Mouse (Mus musculus): Measurements from ENCODE around the gene Bcl2l10. TPM values are rescaled to one million over a fixed set of nuclear protein-coding genes. Genes with fewer than 3 reads are reported as not detected.

The Bcl2l10 gene
- under 1 TPM in 2 of 4 experiments, not detected in 2; 0.39 to 0.43 TPM for total RNA-seq (2022)

GRCm38 (mm10) chr9:75347458-75347857 lies at the start of gene Bcl2l10:
Gene Bcl2l10 (plus strand): TSS chr9:75347758.
- no peak for DNase-seq (ENCODE audit: low spot score in 2 of 2)

DNA sequence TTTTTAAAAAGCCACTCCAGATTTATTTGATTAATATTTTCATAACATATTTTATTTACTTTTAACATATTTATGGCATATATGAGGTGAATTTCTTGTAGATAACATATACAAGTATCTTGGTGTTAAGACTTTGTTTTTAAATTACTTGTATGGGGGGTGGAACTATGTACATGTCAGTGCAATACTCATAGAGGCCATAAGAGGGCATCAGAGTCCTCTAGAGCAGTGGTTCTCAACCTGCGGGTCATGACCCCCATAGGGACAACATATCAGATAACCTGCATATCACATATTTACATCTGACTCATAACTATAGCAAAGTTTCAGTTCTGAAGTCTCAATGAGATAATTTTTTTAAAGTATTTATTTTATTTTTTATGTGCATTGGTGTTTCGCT lies 48.2 kb upstream of the Bcl2l10 start:
- DNase-seq (ENCODE audit: low spot score in 2 of 2) = no peak

GRCm38 (mm10) chr9:75303033-75303432 lies 44.5 kb upstream of the Bcl2l10 start:
- DNase-seq (ENCODE audit: low spot score in 2 of 2) = no peak

DNA sequence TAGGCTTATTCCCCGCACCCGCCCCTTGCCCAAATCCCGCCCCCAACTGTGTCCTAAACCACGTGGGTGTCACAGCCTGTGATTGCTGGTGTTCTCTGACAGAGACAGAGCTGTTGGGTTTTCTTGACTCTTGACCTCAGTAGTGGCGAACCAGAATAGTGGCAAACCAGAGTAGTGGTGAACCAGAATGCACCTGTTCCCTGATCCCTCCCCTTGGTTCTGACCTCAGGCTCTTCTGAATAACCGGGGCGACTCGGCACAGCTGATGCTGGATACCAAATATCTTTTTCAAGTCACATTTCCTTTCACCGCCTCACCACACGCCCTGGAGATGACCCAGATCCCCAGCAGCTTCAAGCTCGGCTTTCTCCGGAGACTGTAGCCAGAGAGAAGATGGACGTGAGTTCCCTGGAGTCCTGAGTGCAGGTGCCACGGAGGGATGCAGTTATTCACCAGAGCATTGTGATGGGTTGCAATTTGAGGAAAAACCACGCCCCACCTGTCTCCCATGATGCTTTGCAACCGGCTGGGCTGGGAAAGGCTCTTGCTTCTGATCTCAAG lies 43.8 kb upstream of the Bcl2l10 start:
- no peak for DNase-seq (ENCODE audit: low spot score in 2 of 2)

DNA sequence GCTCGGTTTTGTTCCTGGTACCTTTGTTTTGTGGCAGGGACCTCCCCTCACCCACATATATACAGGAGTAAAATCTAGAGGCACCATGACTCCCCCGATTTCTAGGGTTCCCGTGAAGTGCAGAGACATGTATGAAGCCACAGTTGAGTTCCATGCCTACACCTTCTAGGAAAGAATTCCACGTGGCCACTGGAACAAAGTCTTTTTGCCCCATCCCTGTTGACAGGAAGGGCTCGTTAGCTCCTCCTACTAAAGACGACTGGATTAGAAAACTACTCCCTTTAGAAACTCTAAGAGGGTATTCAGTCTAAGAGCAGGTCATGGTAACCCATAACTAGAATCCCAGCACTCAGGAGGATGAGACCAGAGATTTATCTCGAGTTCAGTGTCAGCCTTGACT lies 43.3 kb upstream of the Bcl2l10 start:
- no peak for DNase-seq (ENCODE audit: low spot score in 2 of 2)

- peak in 1 of 2 experiments; percentile 41 for DNase-seq (ENCODE audit: low spot score in 2 of 2)
These were observed 41.2 kb upstream of the Bcl2l10 start, which contains the start of gene Gnb5 for GRCm38 (mm10) chr9:75306126-75306898. Gene Gnb5 (plus strand): TSS chr9:75306288.

DNA sequence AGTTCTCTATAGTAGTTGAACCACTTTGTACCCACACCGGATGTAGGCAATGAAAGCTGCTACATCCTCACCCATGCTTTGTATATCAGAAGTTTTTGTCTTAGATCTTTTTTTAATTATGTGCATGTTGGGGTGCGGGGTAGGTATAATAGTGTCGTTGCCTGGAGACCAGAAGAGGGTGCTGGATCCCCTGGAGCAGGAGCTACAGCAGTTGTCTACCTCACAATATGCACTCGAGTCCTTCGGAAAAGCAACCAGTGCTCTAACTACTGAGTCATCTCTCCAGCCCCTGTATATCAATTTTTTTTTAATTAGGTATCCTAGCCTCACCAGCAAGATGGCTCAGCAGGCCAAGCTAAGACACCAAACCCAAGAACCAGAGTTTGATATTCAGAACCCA lies 40.5 kb upstream of the Bcl2l10 start:
- no peak for DNase-seq (ENCODE audit: low spot score in 2 of 2)

DNA sequence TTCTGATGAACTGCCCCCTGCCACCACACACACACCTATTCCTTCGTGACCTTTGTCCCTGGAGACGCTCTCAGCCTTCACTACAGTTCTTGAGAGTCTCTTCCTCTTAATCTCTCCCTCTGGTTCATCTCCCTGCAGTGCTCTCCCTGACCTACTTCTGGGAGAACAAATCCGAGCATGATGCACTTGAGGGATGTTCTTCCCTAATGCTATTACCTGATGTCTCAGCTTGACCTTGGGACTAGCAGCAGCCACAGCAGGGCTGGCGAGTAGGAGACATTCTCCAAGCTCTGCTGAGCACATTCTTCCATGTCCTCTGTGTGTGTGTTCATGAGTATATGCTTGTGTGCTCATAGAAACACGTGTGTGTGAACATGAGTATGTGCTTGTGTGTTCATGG lies 38.9 kb upstream of the Bcl2l10 start:
- DNase-seq (ENCODE audit: low spot score in 2 of 2) = no peak

DNA sequence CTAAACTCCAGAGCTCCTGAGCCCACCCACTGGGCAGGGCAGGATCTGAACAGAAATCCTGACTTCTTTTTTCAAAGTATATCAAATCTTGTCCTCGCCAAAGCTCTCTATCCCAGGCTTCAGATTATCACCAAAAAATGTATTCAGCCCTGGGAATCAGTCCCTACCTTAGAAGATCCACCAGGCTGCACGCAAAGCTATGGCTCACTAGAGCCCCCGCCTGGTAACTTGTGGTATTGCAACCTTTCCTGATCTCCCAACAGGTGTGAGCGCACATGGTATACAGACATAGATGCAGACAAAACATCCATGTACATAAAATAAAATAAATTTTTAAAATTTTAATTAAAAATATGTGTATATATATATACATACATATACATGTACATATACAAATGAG lies 35.5 kb upstream of the Bcl2l10 start:
- peak; percentile 48 to 83 for DNase-seq (ENCODE audit: low spot score in 2 of 2)

GRCm38 (mm10) chr9:75313138-75313831 lies 34.3 kb upstream of the Bcl2l10 start:
- no peak for DNase-seq (ENCODE audit: low spot score in 2 of 2)

DNA sequence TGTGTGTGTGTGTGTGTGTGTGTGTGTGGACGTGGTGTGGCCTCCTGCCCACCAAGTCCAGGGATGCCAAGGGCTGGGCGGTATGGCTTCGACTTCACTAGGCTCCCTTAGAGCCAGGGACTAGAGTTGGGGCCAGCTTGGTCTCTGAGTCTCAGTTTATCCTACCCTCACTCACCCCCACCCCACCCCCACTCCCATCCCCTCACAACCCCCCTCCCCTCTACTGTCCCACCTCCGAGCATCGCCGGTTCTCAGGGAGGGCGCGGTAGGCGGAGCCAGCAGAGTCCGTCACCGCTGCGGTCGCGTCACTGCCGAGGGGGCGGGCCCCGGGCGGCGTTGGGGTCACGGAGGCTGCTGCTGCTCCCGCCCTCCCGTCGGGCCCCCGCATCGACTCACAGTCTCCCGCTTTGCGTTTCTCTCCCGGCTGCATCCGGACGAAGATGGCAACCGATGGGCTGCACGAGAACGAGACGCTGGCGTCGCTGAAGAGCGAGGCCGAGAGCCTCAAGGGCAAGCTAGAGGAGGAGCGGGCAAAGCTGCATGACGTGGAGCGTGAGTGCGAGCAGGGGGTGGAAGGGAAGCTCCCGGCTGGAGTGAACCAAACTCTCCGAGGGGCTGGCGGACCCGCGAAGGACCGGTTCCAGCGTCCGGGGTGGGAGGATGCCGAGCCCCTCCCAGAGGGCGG lies 33.6 kb upstream of the Bcl2l10 start:
- DNase-seq (ENCODE audit: low spot score in 2 of 2) = peak; percentile 67 to 80

- no peak for DNase-seq (ENCODE audit: low spot score in 2 of 2)
These were observed 32.9 kb upstream of the Bcl2l10 start for GRCm38 (mm10) chr9:75314517-75315105.

DNA sequence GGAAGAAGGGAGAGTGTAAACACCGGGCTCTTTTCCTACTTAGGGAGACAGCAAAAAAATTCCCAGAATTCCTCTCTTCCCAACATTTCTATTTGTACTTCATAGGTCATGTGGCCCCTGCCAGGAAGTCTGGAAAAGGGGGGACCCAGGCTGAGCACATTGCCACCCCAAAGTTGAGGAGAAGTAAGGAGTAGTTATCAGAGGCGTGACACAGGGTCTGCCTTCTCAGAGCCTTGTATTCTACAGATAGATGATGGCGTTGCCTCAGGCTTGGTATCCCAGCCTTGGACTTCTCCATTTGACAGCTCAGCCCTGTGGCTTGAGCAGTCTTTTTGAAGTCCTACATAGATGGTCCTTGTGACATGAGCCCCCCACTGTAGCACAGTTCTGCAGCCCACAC lies 32.3 kb upstream of the Bcl2l10 start:
- no peak for DNase-seq (ENCODE audit: low spot score in 2 of 2)

GRCm38 (mm10) chr9:75316771-75317170 lies 30.8 kb upstream of the Bcl2l10 start:
- DNase-seq (ENCODE audit: low spot score in 2 of 2) = no peak

DNA sequence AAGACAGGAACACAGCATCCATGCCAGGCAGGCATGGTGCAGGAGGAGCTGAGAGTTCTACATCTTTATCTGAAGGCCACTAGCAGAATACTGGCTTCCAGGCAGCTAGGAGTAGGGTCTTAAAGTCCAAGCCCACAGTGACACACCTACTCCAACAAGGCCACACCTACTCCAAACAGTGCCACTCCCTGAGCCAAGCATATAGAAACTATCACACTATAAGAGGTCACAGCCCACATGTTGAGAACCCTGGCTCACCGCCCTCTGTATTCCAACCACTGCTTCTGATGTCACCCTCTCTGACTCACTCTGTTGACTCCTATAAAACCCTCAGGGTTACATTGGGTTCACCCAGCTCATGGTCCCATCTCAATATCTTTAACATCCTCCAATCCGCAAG lies 29.4 kb upstream of the Bcl2l10 start:
- no peak for DNase-seq (ENCODE audit: low spot score in 2 of 2)

- peak in 1 of 2 experiments; percentile 37 for DNase-seq (ENCODE audit: low spot score in 2 of 2)
These were observed 28.2 kb upstream of the Bcl2l10 start for GRCm38 (mm10) chr9:75319365-75319764.

- peak in 1 of 2 experiments; percentile 26 for DNase-seq (ENCODE audit: low spot score in 2 of 2)
These were observed 25.3 kb upstream of the Bcl2l10 start for GRCm38 (mm10) chr9:75322099-75322885.

DNA sequence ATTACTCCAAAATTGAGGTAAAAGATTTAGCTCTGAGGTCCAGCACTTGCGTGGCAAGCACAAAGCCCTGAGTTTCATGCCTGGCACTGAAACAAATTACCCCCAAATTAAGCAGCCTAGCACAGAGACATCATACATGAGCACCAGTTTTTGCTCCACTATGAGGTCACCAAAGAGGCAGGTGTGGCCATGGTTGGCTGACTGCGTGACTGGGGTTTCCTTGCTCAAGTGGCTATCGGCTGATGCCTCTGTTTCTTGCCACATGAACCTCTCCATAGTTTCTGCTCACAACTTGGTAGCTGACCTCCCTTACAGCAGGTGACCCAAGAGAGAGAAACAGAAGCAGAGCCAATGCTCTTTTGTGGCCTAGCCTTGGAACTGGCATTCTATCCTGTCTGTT lies 19.5 kb upstream of the Bcl2l10 start:
- DNase-seq (ENCODE audit: low spot score in 2 of 2) = no peak

GRCm38 (mm10) chr9:75330821-75331220 lies 16.7 kb upstream of the Bcl2l10 start:
- DNase-seq (ENCODE audit: low spot score in 2 of 2) = peak; percentile 48 to 55

DNA sequence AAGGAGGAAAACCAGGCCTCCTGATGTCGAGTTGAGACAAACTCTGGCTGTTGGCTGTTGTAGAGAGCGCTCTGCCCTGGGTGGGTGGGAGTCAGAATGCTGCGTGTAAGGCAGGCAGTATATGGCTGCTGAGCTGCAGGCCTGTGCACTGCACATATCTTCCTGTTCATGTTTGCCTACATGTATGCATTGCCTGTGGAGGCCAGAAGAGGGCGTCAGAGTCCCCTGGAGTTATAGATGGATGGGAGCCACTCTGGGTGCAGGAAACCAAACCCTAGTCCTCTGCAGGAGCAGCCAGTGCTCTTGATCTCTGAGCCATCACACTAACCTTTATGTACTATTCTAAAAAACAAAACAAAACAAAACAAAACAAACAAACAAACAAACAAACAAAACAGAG lies 13.1 kb upstream of the Bcl2l10 start:
- DNase-seq (ENCODE audit: low spot score in 2 of 2) = no peak

DNA sequence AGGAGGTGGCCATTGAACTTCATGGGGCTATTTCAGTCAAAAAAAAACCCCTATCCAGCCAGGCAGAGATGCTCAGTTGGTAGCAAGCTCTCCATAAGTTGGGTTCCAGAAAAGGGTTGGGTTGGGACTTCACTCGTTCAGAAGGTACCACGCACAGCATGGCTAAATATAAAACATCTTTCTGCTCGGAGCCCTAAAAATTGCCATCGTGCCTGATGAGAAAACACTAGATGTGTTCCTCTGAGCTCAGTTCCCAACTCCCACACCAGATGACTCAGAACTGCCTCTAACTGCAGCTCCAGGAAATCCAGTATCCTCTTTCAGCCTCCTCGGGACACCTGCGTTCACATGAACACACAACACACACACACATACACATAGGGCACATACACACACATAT lies 9.5 kb upstream of the Bcl2l10 start:
- DNase-seq (ENCODE audit: low spot score in 2 of 2) = peak; percentile 69 to 76

All from layer of hippocampus, adult 8-10 months (tissue).